Mouse (Mus musculus): ENCODE measurements around the gene Fam151a.
"Not testable (repeated sequence)": the region's sequence is repeated elsewhere in the genome, so short reads cannot be mapped to it uniquely, and the experiment has no call there.

Gene Fam151a

DNA sequence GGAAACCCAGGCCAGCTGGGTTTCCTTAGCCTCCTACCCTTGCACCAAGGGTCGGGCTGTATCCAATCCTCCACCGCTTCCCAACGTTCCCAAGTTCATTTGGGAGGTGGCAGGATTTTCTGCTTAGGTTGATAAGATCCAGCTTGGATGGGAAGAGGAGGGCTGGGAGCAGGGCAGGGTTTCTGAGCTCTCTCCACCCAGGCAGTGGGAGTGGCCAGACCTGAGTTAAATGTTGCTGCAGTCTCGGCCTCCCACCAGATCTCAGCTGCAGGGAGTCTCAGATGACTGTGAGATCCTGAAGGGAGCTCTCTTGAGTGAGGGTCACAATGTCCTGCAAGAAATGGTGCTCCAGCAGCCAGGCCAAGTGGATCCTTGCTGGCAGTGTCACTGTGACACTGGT is at the start of gene Fam151a:
Gene Fam151a (plus strand): TSS at position 254 of the 400 bp plus-strand sequence.
- no peak for DNase-seq (ENCODE audit: low spot score)

DNA sequence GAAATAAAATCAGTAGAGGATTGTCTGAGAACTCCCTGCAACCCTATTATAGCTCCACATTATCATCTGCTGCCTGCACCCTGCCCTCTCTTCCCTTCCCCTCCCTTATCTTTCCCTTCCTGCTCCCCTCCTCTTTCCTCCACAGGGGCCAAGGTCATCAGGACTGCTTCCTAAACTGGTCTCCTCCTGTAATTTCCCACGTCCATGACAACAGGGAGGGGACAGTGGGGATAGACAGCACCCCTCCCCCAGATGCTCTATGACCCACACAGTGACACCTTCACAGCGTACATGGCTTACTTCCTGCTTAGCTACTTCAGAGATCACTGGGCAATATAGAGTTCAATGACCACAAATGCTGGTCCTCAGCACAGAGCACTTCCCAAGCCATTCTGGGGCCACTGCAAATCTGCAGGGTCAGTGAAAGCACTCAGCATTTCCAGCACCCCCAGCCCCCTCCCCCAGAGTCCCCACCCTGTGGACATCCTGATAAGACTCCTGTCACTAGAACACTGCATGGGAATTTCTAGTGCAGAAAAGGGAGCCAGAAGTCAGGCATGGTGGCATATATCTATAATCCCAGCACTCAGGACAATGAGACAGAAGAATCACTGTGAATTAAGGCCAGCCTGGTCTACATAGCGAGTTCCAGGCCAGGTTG is 44.9 kb upstream of the Fam151a start:
- DNase-seq (ENCODE audit: low spot score): no peak

DNA sequence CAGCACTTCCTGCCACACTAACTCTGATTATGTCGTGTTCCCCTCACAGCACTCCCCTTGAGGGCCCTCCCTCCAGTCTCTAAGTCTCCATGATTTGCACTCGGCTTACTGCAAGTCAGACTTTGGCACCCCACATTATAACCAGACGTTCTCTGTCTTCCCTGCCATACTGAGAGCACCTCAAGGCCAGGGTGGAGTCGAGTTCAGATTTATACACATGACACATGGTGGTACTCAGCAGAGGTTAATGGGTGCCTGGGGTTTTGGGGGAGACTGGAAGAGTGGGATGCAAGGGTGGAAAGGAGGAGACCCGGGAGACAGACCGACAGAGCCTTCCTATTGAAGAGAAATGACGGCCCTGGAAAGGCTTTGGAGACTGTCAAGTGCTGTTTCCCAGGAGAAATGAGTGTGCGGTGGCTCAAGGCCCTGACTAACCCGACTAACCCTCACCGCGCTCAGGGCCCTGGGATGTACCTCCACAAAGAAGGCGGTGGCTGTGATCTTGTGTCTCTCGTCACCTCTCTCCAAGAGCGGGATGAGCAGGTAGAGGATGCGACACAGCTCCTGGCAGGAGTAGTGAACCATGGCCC is 39.8 kb upstream of the Fam151a start:
- DNase-seq (ENCODE audit: low spot score): no peak

DNA sequence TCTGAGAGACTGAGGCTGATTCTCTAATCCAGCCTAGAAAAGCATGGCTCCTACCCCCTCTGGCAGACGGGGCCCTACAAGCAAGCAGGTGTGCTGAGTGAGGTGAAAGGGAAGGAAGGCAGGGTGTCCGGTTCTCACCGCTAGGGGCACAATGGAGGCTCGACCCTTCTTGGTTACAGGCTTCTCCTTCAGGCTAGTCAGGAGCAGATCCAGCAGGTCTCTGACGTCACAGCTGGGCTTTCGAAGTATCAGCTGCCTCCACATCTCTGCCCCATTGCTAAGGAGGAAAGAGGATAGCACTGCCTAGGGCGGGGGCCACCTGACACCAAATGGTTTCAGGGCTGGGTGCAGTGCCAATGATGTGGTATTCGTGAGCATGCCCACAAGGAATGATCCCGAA is 33.7 kb upstream of the Fam151a start:
- DNase-seq (ENCODE audit: low spot score): no peak

DNA sequence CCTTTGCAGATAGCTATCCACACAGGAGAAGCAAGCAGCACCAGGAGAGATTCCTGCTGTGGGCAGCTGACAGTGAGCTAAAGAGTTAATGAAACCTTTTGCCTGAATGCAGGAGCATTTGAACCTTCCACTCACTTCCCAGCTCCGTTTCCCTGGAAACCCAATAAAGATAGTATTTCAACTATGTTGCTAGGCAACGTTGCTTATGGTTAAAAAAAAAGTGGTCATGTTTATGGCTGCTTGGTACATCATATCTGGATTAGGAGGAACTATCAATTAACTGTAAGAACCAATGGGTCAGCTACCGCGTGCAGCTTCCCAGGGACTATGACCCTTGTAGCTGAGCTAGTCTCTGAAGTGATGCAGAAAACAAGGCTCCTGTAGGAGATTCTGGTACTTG is 32.9 kb upstream of the Fam151a start:
- no peak for DNase-seq (ENCODE audit: low spot score)

DNA sequence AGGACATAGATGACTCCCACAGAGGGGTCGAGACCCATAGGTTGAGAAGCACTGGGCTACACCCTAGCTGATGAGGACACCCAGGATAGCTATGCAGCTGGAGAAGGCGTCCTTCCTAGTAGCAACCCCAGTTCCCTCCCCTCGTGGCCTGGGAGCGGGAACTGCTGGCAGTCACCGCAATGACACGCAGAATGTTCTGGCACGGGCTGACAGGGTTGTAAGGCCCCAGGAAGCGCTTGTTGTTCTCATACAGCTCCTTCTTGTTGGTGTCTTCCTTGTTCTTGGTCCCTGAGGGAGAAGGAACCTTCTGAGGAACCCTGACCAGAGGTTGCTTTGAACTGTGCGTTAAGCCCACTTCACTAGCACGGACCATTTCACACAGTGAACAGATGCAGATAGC is 29.7 kb upstream of the Fam151a start:
- DNase-seq (ENCODE audit: low spot score): no peak

DNA sequence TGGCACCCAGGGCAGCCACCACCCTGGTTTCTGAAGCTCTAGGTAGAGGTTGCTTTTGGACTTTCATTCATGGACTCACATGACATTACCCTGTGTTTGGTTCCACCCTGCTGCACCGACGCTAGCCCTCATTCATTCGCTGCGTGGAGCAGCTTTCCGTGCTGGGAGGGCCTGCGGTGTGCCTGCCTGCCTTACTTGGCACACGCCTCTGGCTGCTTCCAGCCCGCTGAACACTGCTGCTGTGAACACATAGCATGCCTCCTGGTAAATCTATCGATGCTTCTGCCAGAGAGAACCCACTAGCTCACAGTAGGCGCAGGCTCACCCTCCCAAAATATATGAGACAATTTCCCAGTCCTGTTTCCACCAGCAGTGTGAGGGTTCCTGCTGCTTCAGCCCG is 29.3 kb upstream of the Fam151a start:
- DNase-seq (ENCODE audit: low spot score): no peak

DNA sequence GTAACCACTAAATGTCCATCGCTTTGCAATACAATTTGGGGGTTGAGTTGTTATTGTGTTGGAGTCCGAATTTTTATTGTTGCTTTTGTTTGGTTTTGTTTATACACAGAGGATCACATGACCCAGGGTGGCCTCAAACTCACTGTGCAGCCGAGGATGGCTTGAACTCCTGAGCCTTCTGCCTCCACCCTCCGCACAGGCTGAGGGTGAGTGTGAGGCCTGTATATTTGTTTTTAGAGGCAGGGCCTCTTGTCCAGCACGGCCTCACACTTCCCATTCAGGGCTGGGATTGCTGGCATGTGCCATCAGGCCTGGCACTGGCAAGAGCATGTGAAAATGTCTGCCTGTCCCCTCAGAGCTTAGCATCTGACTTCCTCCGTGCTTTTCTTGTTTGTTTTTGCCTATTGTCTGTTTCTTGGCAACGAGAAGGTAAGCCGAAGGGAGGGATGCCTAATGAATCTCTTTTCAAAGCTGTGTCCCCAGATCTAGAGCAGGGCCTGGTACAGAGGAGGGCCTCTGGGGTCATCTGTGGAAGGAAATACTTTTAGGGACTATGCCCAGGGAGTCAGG is 28.5 kb upstream of the Fam151a start:
- DNase-seq (ENCODE audit: low spot score): no peak

DNA sequence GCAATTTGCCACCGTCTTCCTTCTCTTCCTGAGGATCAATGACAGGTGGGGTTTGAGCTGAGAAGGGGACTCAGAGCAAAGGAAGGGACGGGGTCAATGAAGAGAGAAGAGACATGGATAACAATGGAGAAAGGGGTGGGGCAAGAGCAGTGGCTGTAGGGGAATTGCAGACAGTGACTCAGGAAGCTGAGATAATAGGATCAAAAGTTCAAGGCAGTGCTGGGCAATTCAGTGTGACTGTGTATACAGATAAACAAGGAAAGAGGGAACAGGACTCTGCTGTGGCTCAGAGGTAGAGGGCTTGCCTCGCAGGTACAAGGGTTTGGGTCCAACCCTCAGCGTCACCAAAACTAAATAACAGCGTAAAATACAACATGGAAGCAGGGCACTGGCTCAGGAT is 25.7 kb upstream of the Fam151a start:
- DNase-seq (ENCODE audit: low spot score): no peak

DNA sequence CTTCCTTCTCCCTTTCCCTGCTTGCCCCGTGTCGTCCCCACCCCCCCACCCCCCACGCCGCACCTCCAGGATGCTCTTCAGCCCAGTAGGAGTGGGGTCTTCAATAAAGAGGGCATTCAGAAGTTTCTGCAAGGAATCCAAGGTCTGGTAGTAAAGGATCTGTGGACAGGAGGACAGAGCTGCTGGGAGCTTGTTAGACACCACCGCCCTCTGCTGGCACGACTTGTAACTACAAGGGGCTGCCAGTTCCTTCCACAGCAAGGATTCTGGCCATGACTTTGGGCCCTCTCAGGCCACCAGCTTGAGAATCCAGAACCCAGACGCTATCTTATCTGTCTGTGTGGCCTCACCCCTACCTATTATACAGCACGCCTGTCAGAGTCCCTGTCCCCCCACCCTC is 25.3 kb upstream of the Fam151a start:
- DNase-seq (ENCODE audit: low spot score): peak; percentile 67

DNA sequence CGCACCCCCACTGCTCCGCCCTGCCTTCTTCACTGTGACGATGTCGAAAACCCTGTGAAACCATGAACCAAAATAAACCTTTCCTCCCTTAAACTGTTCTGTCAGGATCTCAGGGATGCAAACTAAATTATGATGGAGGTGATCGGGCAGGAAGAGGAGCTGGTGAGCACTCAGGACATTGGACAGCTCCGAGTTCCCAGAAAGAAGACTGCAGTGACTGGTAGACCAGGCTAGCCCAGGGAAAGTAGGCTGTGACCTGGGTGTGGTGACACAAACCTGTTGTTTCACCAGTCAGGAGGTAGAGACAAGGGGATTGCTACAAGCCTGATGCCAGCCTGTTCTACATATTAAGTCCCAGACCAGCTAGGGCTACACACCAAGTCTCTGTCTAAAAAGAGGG is 20.1 kb upstream of the Fam151a start:
- DNase-seq (ENCODE audit: low spot score): no peak

DNA sequence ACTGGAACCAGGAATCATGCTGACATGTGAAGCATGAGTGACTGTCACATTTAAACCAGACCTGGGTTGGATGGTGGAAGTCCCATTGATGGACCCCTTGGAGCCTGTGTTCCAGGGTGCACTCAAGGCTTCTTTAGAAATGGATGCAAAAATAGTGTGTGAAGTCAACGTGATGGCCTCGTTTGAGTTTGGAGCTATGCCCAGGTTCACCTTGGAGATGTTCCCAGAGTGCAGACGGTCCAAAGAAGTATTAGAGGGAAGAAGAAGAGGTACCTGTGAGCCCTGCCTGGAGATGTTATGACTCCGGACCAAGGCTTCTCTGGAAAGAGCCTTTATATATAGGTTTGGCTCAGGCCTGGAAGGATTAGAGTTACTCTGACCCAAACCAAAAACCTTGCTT is 13.1 kb upstream of the Fam151a start:
- DNase-seq (ENCODE audit: low spot score): no peak

DNA sequence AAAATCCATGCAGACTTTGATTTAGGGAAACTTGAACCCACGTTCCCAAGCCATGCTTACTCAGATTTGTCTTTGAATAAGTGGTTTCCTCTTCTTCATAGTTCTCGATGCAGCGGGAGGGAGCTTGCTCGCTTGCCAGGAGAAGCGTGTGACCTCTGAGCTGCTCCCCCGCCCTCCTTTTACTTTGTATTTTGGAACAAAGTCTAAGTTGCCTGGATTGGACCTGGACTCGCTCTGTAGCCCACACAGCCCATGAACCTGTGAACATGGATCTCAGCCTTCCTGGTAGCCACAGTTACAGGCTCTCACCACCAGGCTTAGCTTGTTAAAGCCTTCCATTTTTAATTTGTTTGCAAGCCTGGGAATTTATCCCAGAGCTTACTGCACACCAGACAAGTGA is 2.9 kb upstream of the Fam151a start, which contains the start of gene Mroh7:
Gene Mroh7 (minus strand): TSS at position 112 of the 400 bp plus-strand sequence.
- DNase-seq (ENCODE audit: low spot score): no peak

DNA sequence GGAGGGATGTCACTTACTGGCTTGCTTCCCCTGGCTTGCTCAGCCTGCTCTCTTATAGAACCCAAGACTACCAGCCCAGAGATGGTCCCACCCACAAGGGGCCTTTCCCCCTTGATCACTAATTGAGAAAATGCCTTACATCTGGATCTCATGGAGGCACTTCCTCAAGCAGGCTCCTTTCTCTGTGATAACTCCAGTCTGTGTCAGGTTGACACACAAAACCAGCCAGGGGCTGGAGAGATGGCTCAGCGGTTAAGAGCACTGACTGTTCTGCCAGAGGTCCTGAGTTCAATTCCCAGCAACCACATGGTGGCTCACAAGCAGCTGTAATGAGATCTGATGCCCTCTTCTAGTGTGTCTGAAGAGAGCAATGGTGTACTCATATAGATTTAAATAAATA is 3.2 kb downstream of the Fam151a start:
- DNase-seq (ENCODE audit: low spot score): not testable (repeated sequence)

DNA sequence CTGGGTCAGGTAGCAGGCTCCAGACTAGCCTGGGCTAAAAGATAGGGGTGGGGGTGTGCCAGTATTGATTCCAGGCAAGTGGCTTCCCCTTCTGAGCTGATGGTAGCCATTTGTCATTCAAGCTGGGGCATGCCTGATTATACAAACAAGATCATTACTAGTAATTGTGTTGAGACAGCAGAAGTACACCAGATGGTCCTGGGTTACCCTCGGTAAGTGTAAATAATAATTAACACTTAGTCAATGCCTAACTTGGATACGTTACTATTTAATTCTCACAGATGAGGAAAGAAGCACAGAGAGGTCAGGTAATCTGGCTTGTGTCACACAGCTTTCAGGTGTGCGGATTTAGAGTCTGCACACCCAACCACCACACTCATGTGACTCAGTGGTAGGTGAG is 4.2 kb downstream of the Fam151a start:
- no peak for DNase-seq (ENCODE audit: low spot score)

DNA sequence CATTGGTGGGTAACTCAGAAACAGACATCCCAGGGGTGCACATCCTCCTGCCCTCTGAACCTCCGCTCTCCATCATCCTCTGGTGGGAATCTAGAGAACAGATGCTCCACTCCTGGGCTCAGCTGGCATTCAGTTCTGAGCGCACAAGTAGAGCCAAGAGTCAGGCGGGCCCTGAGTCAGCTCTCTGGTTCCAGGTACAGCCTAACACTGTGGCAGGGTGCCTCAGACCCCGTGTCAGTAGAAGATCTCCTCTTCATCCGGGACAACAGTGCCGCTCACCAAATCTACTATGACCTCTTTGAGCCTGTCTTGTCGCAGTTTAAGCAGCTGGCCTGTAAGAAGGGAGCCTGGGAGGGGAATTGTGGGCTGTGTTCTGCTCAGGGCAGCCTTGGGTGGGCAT is 12.2 kb downstream of the Fam151a start:
- DNase-seq (ENCODE audit: low spot score): no peak

DNA sequence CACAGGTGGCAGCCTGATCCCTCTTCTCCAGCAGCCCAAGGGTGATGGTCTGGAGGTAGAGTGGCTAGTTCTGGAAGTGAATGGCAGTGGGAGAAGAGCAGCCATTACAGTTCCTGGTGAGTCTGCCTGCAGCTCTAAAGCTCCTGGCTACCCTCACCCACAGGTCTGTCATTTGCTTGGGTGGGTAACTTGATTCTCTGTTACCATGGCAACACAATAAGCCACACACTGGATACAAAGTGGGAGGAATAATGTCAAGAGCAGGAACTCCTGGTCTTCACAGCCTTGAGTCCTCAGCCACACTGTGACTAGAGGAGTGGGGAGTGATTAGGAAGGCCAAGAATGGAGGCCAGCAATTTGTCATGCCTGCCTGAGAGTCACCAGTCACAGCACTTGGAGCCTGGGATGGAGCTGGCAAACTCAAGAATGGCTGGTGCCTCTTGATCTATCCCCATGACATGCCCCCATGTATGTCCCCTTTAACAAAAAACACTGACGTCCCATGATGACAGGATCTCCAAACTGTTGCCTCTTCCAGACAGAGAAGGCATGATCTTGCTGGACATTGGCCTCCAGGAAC is 13.4 kb downstream of the Fam151a start:
- DNase-seq (ENCODE audit: low spot score): no peak

DNA sequence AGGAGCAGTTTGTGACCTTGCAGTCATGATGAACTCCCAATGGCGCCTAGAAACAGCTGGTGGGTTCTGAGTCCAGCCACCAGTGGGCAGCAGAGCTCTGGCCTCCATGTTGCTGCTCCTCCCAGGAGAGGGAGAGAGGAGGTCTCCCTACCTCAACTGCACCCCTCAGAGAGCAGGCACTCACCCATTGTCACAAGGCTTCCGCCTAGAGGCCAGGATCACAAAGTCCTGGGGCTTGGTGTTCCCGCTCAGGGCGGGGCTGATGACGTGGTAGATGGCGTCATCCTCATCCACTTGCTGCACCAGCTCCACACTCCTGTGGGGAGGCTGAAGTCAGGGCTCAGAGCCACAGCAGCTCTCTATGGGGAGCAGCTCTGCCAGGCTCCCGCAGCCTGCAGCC is 16.0 kb downstream of the Fam151a start:
- DNase-seq (ENCODE audit: low spot score): no peak

DNA sequence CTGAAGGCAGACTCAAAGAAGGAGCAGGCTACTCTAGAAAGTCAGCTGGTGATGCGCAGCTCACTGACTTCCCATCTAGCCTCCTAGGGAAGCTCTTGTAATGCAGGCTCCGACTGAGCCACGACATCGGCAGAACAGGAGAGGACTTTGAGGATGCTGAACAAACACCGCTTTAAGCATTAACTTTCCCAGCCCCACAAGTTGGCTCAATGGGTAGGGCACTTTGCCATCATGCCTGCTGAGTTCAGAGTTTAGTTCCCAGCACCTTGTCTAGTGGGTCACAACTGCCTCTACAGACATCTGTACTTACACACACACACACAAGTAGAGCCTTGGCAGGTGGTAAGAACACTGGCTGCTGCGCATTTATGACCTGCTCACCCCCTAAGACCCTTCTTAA is 18.0 kb downstream of the Fam151a start:
- DNase-seq (ENCODE audit: low spot score): no peak

DNA sequence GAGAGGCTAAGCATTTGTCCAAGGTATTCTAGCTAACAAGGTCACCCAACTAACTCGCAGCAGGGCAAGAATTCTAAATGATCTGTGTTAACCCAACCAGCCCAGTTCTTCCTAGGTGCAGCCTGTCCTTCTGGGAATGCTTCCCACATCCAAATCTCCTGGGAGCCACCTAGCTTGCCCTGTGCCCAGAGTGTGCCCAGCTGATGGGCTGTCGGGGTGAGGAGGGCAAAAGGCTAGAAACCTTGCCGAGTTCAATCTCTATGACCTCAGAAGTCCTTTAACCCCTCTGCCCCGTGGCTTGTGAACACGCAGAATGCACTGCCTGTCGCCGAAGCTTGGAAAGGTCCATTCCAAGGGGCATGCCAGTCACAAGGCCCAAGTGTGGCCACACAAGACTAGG is 30.5 kb downstream of the Fam151a start:
- no peak for DNase-seq (ENCODE audit: low spot score)

DNA sequence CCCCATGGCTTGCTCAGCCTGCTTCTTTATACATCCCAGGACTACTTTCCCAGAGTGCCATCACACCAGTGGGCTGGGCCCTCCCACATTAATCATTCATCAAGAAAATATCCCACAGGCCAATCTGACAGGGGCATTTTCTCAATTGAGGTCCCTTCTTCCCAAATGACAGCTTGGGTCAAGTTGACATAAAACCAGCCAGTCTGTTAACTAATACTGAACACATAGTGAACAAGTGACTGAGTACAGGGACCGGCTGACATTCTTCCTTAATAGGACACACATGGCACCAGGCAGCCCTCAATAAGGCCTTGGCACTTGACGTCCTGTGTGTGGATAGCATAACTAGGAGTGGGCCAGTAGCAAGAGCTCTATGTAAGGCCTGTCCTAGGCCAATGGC is 35.6 kb downstream of the Fam151a start:
- DNase-seq (ENCODE audit: low spot score): no peak

DNA sequence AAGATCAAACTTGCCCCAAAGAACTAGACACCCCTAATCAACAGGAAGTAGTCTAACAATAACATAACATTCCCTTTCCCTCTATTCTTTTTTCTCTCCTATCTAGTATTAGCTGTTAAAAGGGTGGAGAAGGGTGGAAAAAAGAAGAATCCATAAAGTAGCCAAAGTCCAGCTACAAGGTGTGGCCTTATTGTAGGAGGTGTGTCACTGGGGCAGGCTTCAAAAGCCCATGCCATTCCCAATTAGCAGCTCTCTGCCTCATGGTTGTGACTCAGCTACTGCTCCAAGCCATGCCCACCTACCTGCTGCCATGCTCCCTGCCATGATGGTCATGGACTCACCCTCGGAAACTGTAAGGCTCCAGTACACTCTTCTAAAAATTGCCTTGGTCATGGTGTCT is 38.9 kb downstream of the Fam151a start:
- no peak for DNase-seq (ENCODE audit: low spot score)

DNA sequence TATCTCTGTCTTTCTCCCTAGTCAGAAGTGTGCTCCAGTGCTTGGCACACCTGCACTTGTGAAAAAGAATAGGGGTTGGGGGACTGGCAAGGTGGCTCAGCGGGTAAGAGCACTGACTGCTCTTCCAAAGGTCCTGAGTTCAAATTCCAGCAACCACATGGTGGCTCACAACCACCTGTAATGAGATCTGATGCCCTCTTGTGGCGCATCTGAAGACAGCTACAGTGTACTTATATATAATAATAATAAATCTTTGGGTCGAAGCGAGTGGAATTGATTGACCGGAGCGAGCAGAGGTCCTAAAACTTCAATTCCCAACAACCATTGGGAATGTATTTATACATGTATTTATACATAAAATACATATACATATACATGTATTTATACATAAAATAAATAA is 42.1 kb downstream of the Fam151a start:
- not testable (repeated sequence) for DNase-seq (ENCODE audit: low spot score)

DNA sequence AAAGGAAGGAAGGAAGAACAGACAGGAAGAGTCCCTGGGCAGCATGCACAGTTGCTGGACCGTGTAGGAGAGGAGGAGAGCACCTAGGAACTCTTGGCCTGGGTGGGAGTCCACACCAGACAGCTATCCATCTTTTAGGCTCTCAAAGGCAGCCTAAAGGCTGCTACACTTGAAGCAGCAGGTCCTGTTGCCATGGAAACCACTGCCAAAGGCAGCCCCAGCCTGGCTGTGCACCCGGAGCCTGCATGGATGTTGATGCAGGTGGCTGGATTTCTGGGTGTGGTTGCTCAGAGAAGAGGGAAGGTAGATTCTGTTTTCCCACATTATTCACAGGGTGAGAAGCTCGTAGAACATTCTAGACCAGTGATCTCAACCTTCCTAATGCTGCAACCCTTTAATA is 43.3 kb downstream of the Fam151a start:
- DNase-seq (ENCODE audit: low spot score): no peak

Data from spleen, adult 12 weeks (tissue).